Mouse (Mus musculus) heart, embryonic 11.5 days (tissue): ENCODE measurements around the gene Gk2. TPM values are rescaled to one million over a fixed set of nuclear protein-coding genes. Genes with fewer than 3 reads are reported as not detected.

Experiments
- ATAC-seq: fragments of 200-750 bp; cut with Nextera tagmentation; replicated peaks from 2 replicates; pipeline ENCODE4 v1.8.0; 2017; ENCODE audit warnings: moderate library complexity; ENCODE audit not compliant: insufficient number of reproducible peaks, low FRiP score, low TSS enrichment
- H3K27ac ChIP-seq: fragments of 300-500 bp; sonication (generic); 2 replicates; pipeline ENCODE4 v1.5.1; 2014; ENCODE audit warnings: mild to moderate bottlenecking, low read depth, low read length
- H3K27me3 ChIP-seq: fragments of 300-500 bp; sonication (generic); 2 replicates; pipeline ENCODE4 v1.6.1; 2014; ENCODE audit warnings: mild to moderate bottlenecking, low read length, mixed read lengths; ENCODE audit not compliant: control insufficient read depth, insufficient read depth
- H3K36me3 ChIP-seq: fragments of 300-500 bp; sonication (generic); 2 replicates; pipeline ENCODE4 v1.6.1; 2014; ENCODE audit warnings: mild to moderate bottlenecking, low read length, moderate library complexity, mixed read lengths; ENCODE audit not compliant: control insufficient read depth, insufficient read depth
- H3K4me1 ChIP-seq: fragments of 300-500 bp; sonication (generic); 2 replicates; pipeline ENCODE4 v1.6.1; 2014; ENCODE audit warnings: low read length; ENCODE audit not compliant: control insufficient read depth, insufficient read depth
- H3K4me2 ChIP-seq: fragments of 300-500 bp; sonication (generic); 2 replicates; pipeline ENCODE4 v1.6.1; 2014; ENCODE audit warnings: mild to moderate bottlenecking, moderate library complexity
- H3K4me3 ChIP-seq: fragments of 300-500 bp; sonication (generic); 2 replicates; pipeline ENCODE4 v1.5.1; 2014; ENCODE audit warnings: low read depth, low read length
- H3K9ac ChIP-seq: fragments of 300-500 bp; sonication (generic); 2 replicates; pipeline ENCODE4 v1.6.1; 2014; ENCODE audit warnings: mild to moderate bottlenecking, low read depth, low read length, moderate library complexity
- H3K9me3 ChIP-seq: fragments of 300-500 bp; sonication (generic); replicated peaks from 2 replicates; pipeline ENCODE4 v1.6.1; 2016; ENCODE audit warnings: low read length; ENCODE audit not compliant: control insufficient read depth
- WGBS: fragments of 180-500 bp; shearing (Covaris S2); extraction: QIAGEN DNeasy Blood & Tissue Kit; methylation state at CpG from one replicate; pipeline ENCODE4 v1.1.7; 2014; ENCODE audit not compliant: insufficient replicate concordance; 5-methylcytosine and 5-hydroxymethylcytosine counted together
- polyA plus RNA-seq: library from polyadenylated mRNA; unstranded; fragments of >200 nt; fragmentation: Nextera tagmentation; extraction: Ambion mirVana; gene quantifications from 2 replicates; pipeline ENCODE4 v1.2.1, GENCODE M21; 2014

Gk2 gene
- polyA plus RNA-seq, 1 experiment from 2014 or later = not detected

DNA sequence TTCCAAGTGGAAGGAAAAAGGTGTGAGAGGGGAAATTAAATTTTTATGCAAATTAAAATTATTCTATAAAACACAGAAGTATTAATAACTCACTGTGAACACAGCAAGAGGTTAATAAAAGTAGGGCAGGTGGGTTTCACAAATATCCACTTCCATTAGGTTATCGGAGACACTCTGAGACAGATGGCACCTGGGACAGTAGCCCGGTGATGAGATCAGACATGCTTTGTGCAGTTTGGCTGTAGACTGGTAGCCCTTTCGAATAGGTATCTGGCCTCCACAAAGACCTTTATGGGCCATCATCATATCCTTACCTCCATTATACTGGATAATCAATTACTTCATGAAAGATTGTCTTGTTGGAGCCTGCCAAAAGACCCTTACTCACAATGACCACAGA, 6.0 kb upstream of the Gk2 start:
- no peak overlapping the region for H3K4me3 ChIP-seq
- 90% methylated on average over 3 of the region's 3 CpGs for WGBS
- no peaks in the 10 kb centered on the region for H3K36me3 ChIP-seq
- no peaks in the 10 kb centered on the region for H3K27me3 ChIP-seq
- ATAC-seq = no peak
- no peak overlapping the region for H3K4me2 ChIP-seq
- no peak overlapping the region for H3K27ac ChIP-seq
- H3K9ac ChIP-seq = no peak overlapping the region
- no peaks in the 10 kb centered on the region for H3K9me3 ChIP-seq
- H3K4me1 ChIP-seq = no peaks in the 10 kb centered on the region

DNA sequence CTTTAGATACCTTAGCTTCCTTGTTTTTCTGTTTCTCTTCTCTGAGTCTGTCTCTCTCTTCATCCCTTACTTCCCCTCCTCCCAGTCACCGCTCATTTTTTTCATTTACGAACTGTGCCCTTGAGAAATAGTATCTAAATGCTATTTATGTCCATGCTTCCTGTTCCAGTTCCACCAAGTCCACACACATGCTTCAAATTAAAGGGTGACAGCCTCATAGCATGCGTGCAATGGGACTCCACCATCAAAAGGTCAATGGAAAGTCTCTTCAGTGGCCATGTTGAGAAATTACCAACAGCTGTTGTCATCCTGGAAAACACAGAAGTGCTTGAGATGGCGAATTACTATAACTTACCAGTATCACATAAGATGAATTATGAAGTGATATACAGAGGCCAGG, 5.4 kb downstream of the Gk2 start:
- no peaks in the 10 kb centered on the region for H3K9me3 ChIP-seq
- H3K4me1 ChIP-seq = no peaks in the 10 kb centered on the region
- H3K9ac ChIP-seq = no peak overlapping the region
- H3K4me3 ChIP-seq = no peak overlapping the region
- H3K27ac ChIP-seq = no peak overlapping the region
- ATAC-seq = no peak
- no peaks in the 10 kb centered on the region for H3K27me3 ChIP-seq
- 76% methylated on average over 4 of the region's 4 CpGs for WGBS
- no peak overlapping the region for H3K4me2 ChIP-seq
- no peaks in the 10 kb centered on the region for H3K36me3 ChIP-seq

DNA sequence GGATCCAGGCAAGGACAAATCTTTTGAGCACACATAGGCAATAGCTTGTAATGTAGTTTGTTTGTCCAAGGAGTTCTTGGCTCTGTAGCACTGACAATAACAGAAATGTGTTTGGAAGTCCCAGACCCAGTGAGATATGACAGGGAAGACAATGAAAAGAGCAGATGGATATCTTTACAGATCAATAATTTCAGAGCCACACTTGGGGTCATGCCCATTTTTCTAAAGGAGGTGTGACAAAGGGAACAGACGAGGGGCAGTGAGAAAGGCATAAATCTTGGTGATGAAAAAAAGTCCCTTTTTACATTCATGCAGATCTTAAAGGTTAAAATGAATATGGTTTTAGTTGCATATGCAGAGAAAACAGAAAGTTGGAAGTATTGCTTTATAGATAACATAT, 12.6 kb downstream of the Gk2 start:
- H3K4me3 ChIP-seq = no peak overlapping the region
- no peak for ATAC-seq
- no peak overlapping the region for H3K9ac ChIP-seq
- H3K9me3 ChIP-seq = no peaks in the 10 kb centered on the region
- H3K36me3 ChIP-seq = no peaks in the 10 kb centered on the region
- H3K27me3 ChIP-seq = no peaks in the 10 kb centered on the region
- 63% methylated on average over 1 of the region's 1 CpGs for WGBS
- H3K27ac ChIP-seq = no peak overlapping the region
- no peak overlapping the region for H3K4me2 ChIP-seq
- no peaks in the 10 kb centered on the region for H3K4me1 ChIP-seq

DNA sequence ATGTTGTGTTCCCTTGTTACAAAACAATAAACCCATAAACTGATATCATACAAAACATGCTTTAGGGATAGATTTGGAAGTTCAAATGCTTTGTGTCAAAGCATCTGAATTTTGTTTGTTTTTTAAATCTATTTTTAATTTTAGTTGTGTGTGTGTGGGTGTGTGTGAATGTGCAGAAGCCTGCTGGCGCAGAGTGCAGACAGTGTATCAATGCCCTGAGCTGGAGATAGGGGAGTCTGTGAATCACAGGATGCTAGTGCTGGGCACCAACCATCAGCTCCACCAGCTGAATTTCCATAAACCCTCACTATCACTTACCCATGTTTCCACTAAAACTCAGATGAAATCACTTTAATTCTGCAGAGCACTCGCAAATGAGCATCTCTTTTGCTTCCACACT, 24.3 kb downstream of the Gk2 start:
- H3K27ac ChIP-seq = no peak overlapping the region
- H3K4me2 ChIP-seq = no peak overlapping the region
- H3K4me1 ChIP-seq = no peaks in the 10 kb centered on the region
- H3K27me3 ChIP-seq = no peaks in the 10 kb centered on the region
- no peak overlapping the region for H3K4me3 ChIP-seq
- H3K9me3 ChIP-seq = no peaks in the 10 kb centered on the region
- no peak for ATAC-seq
- WGBS = 75% methylated on average over 2 of the region's 2 CpGs
- H3K36me3 ChIP-seq = no peaks in the 10 kb centered on the region
- no peak overlapping the region for H3K9ac ChIP-seq

DNA sequence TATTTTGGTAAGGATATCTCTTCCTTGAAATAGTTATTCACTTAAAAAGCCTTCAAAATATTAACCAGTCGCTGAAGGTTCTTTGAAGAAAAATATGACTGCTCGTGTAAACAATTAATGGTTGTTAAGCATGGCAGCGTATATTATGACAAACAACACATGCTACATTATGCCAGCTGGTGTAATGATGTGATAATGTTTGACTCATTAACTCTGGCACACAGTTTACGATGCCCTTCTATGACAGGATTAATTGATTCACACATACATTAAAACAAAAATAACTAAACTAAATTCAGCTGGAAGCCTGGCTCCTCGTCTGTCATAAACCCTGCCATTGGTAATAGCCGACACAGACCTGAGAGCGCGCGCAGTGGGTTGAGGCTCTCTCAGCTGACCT, 26.8 kb downstream of the Gk2 start:
- Histone ChIP-seq H3K4me1 (no peaks in the 10 kb centered on the region), H3K9ac (no peak overlapping the region), H3K27ac (no peak overlapping the region), H3K36me3 (no peaks in the 10 kb centered on the region), H3K9me3 (no peaks in the 10 kb centered on the region), H3K4me3 (no peak overlapping the region), H3K27me3 (no peaks in the 10 kb centered on the region), H3K4me2 (no peak overlapping the region)
- 81% methylated on average over 9 of the region's 9 CpGs for whole genome bisulfite sequencing
- no peak for ATAC-seq

DNA sequence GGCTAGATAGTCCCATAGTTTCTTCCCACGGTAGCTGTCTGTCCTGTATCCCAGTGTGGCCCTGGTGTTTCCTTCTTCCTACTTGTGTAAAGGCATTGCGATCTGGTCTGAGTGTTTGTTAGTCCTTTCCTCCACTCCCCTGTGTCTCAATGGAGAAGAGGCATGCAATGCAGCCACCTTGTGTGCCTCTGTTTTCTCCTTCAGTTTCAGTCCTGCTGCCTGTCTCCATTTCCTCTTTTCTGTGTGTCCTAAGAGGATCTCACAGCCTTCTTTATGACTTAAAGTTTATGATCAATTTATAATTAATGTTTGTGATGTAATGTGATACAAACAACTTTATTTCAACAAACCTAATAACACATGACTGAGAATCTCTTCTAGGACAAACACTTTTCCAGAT, 35.2 kb downstream of the Gk2 start:
- Histone ChIP-seq H3K9ac (no peak overlapping the region), H3K4me1 (no peaks in the 10 kb centered on the region), H3K4me2 (no peak overlapping the region), H3K4me3 (no peak overlapping the region), H3K36me3 (no peaks in the 10 kb centered on the region), H3K9me3 (no peaks in the 10 kb centered on the region), H3K27ac (no peak overlapping the region), H3K27me3 (no peaks in the 10 kb centered on the region)
- no peak for ATAC-seq
- WGBS = 84% methylated on average over 2 of the region's 2 CpGs

DNA sequence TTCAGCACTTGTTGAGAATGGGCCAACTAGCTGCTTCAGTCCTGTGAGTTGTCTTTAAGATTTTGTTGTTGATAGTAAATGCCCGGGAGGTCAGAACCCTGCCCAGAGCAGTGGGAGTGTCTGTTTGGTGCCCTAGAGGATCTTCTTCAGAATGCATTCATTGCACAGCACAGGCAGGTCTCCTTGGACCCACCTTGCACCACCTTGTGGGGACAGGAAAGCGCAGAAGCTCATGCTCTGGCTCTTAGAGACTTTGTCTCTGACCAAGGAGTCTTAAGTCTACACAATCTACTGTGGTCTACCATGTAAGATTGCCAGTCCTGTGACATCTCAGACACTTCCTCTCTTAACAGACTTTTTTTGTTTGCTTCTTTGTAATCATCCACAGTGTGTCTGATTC, 39.6 kb downstream of the Gk2 start:
- no peak for ATAC-seq
- Histone ChIP-seq H3K4me1 (no peaks in the 10 kb centered on the region), H3K4me3 (no peak overlapping the region), H3K36me3 (no peaks in the 10 kb centered on the region), H3K9ac (no peak overlapping the region), H3K27me3 (no peaks in the 10 kb centered on the region), H3K4me2 (no peak overlapping the region), H3K27ac (no peak overlapping the region), H3K9me3 (no peaks in the 10 kb centered on the region)
- 65% methylated on average over 2 of the region's 2 CpGs for WGBS

DNA sequence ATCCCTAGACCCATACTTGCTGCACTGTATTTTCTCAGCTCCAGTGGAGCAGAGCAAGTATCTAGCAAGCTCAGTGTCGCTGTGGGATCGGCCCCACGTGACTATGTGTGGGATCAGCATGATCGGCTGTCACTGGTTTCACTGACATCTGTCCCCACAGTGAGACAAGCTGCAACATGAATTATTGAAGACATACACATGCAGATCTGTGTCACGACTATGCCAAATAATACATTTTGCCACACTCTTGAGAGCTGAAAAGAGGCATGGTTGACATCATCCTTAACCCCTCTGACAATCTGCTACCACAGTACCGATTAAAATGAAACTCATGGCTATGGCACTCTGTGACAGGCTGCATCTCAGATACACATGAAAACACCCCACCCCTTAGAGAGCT, 41.0 kb downstream of the Gk2 start:
- Histone ChIP-seq H3K4me1 (no peaks in the 10 kb centered on the region), H3K36me3 (no peaks in the 10 kb centered on the region), H3K9me3 (no peaks in the 10 kb centered on the region), H3K4me2 (no peak overlapping the region), H3K27me3 (no peaks in the 10 kb centered on the region), H3K27ac (no peak overlapping the region), H3K9ac (no peak overlapping the region), H3K4me3 (no peak overlapping the region)
- no peak for ATAC-seq
- 77% methylated on average over 6 of the region's 6 CpGs for WGBS

DNA sequence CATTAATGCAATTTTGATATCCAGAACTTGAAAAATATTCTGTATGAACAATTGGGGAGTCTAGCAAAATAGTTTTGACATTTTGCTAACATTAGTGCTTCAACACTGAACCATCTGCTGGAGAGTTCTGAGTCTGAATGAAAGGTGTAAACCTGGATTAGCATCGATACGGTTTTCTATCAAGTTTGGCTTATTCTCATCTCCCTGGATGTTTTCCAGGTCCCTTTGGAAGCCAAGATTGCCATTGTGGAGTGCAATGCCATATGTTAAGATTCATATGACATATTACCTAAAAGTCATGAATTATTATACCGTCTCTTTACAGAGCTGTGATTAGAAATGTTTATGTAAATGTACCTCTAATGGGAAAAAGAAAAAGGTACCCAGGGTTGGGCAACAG, 43.1 kb downstream of the Gk2 start:
- no peak for ATAC-seq
- no peak overlapping the region for H3K4me3 ChIP-seq
- WGBS = 88% methylated on average over 3 of the region's 3 CpGs
- H3K9ac ChIP-seq = no peak overlapping the region
- H3K4me2 ChIP-seq = no peak overlapping the region
- H3K36me3 ChIP-seq = no peaks in the 10 kb centered on the region
- H3K27me3 ChIP-seq = no peaks in the 10 kb centered on the region
- no peaks in the 10 kb centered on the region for H3K9me3 ChIP-seq
- no peak overlapping the region for H3K27ac ChIP-seq
- H3K4me1 ChIP-seq = no peaks in the 10 kb centered on the region
